Mouse (Mus musculus): ENCODE measurements at regions not wholly inside any gene's neighbourhood (a gene's known extent, or its start where the extent isn't known, plus 50 kb on each side); places are given as distances from the start of the nearest gene placed in this dataset.

DNA sequence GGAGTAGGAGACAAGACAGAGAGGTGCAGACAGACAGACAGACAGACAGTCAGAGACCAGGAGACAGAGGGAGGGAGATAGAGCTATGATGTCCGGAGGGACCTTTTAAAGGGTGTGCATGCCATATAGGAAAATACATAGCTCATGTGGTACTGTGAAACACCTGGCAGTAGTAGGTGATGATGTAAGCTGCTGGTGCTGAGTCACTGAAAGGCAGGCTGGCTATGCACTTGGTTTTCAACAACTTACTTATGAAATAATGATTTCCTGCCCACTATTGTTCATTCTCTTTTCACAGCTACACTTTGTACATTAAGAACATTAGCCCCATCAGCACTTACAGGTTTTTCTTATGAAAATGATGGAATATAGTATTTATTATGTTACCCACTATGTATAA is 196.2 kb downstream of the Aldoart1 start:
- TF ChIP-seq CTCF (conservative IDR thresholded peaks at IDR 0.05; ENCODE audit: low read length) (no peak), NANOG (IDR thresholded peaks at IDR 0.05; ENCODE audit: borderline replicate concordance, low read length) (no peak), POU5F1 (IDR thresholded peaks at IDR 0.05; ENCODE audit: borderline replicate concordance, low read length) (no peak)

Data from E14TG2a.4 (cell line).